Mouse (Mus musculus) layer of hippocampus, postnatal 14 days (tissue): ENCODE data around the gene 2310057N15Rik. TPM values are rescaled to one million over a fixed set of nuclear protein-coding genes. Genes with fewer than 3 reads are reported as not detected.
A peak's percentile ranks its signal among the peaks of the same experiment; 100 is the strongest.
"Not testable (repeated sequence)": the region's sequence is repeated elsewhere in the genome, so short reads cannot be mapped to it uniquely, and the experiment has no call there.

Experiments
- DNase-seq, 2 experiments: peaks; one replicate each; pipeline ENCODE4 v3.0.0; 2021 to 2022; ENCODE audit warnings: low spot score in 2 of 2, mixed read lengths in 1 of 2
- long read RNA-seq, 2 experiments: library from polyadenylated mRNA; stranded (forward); transcript quantifications; one replicate each; pipeline ENCODE4 v2.0.0; 2021
- total RNA-seq, 2 experiments: library from RNA; stranded (reverse); gene quantifications; 2 replicates each; pipeline ENCODE4 v1.2.3; 2021

The 2310057N15Rik gene
- not detected for total RNA-seq
- long read RNA-seq, experiment 1: 0 reads
- long read RNA-seq, experiment 2: 0 reads

DNA sequence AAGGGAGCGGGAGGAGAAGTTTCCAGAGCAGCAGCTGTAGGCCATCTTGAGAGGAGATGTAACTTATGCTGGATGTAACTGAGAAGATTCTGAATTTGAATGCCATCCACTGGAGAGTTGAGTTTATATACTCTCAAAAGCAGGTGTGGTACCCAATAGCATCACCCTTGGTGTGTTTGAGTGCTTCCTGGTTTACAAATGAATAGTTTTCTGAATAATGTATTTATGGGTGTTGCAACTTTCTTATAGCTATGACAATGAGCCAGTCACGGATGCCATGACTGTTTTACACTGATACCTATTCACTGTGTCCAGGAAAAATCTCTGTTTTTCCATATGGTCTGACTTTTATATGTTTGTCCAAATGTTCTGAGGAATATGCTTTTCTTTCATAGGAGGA lies at the start of gene 2310057N15Rik:
Gene 2310057N15Rik (minus strand): TSS at position 101 of the 400 bp plus-strand sequence.
- no peak for DNase-seq

DNA sequence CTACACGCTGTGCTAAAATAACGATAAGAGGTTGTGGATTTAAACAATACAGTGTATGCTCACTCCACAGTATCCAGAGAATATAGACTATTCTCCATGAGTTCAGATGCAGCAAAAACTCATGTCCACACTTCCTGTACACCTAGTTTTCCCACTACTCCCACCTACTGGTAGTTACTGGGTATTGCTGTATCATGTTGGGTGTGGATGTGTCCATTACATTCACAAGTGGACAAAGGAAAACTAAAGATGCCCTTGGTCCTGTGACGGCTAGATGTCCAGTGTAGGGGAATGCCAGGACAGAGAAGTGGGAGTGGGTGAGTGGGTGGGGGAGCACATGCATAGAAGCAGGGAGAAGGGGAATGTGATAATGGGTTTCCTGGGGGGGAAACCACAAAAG lies 49.7 kb upstream of the 2310057N15Rik start:
- peak in 1 of 2 experiments; percentile 23 for DNase-seq

DNA sequence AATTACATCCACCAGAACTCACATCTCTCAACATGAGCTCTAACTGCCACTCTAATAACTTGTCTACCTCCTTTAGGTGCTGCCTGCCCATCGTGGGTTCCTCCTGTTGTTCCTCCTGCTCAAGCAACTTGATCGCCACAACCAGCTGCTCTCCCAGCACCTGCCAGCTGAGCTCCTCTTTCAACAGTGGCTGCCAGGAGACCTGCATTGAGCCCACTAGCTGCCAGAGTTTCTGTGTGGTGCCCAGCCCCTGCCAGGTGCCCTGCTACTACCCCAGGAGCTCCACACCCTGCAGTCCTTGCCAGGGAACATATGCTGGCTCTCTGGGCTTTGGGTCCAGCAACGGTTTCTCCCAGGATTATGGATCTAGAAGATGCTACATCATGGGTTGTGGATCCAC lies 46.1 kb upstream of the 2310057N15Rik start, which contains the start of gene Krtap15:
Gene Krtap15 (plus strand): TSS at position 150 of the 400 bp plus-strand sequence.
- no peak for DNase-seq

DNA sequence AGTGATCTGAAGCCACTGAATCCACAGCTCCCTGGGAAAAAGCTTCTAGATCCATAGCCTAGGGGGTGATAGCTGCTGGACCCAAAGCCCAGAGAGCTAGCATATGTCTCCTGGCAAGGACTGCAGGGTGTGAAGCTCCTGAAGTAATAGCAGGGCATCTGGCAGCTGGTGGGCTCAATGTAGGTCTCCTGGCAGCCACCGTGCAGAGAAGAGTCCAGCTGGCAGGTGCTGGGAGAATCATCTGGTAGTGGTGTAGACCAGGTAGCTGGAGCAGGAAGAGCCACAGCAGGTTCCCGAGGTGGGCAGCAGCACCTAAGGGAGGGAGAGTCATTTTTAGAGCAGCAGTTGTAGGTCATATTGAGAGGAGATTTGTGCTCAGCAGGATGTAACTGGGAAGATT lies 37.8 kb upstream of the 2310057N15Rik start, which contains the start of gene Gm20741:
Gene Gm20741 (minus strand): TSS at position 394 of the 400 bp plus-strand sequence.
- no peak for DNase-seq

GRCm38 (mm10) chr16:88786786-88787185 lies 12.8 kb upstream of the 2310057N15Rik start:
- DNase-seq: no peak

GRCm38 (mm10) chr16:88777596-88777995 lies 3.6 kb upstream of the 2310057N15Rik start, which contains the start of gene Gm5965:
TSS of gene Gm5965 (plus strand) at chr16:88777896.
- DNase-seq: no peak

- DNase-seq: not testable (repeated sequence)
These were observed 15.5 kb downstream of the 2310057N15Rik start, which contains the start of gene 2310034C09Rik for GRCm38 (mm10) chr16:88758547-88758946. TSS of gene 2310034C09Rik (plus strand) at chr16:88758847.

DNA sequence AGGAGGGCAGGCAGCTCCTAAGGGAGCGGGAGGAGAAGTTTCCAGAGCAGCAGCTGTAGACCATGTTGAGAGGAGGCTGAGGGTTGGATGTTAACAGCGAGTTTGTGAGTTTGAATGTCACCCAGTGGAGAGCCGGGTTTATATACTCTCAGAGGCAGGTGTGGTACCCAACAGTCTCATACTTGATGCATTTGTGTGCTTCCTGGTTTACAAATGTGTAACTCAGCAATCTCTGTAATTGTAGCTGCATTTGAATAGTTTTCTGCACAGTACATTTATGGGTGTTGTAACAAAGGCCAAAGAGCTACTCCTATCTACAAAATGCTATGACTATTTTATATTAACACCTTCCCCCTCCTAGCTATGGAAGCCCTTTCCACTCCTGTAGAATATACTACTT lies 22.5 kb downstream of the 2310057N15Rik start, which contains the start of gene Krtap13:
Gene Krtap13 (minus strand): TSS at position 101 of the 400 bp plus-strand sequence.
- not testable (repeated sequence) for DNase-seq

DNA sequence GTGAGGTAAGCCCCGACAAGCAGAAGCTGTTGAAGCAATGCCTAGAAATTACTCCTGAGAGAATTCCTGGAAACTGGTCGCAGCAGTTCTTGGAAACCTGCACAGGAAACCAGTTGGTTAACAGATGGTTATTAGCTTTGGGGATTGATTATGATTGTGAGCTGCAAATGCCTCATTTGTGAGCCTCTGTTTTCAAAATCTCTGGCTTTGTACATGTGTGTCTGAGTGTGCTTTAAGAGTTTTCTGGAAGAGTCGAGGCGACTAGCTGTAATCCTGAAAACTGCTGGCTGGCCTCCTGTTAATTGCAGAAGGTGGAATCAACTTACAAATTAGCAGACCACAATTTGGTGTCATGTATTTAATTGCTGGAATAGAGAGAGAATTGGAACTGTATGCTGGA lies 26.1 kb downstream of the 2310057N15Rik start:
- peak; percentile 24 to 76 for DNase-seq

DNA sequence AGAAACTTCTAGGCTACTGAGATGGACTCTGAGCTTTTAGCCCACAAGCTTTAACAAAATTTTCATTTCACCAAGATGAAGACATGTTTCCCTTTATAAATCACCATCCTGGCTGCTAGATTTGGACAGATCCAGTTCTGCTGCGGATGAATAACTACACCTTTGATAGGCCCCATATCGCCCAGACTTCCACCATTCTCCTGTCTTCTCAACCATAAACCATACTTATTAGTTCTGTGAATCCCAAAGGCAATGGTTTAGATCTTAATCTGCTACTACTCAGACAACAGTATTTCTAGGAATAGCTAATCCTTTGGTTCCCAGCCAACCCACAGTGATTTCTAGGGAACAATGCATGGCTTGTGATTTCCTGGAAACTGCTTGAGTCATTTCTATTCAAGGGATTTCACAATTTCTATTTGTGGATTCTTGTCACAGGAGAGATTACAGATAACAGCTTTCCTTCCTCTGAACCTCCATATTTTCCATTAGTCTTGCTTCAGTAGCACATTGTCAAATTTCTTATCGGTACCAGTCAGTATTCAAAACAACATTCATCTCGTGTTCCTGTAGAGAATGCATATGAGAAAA lies 29.2 kb downstream of the 2310057N15Rik start:
- no peak for DNase-seq

DNA sequence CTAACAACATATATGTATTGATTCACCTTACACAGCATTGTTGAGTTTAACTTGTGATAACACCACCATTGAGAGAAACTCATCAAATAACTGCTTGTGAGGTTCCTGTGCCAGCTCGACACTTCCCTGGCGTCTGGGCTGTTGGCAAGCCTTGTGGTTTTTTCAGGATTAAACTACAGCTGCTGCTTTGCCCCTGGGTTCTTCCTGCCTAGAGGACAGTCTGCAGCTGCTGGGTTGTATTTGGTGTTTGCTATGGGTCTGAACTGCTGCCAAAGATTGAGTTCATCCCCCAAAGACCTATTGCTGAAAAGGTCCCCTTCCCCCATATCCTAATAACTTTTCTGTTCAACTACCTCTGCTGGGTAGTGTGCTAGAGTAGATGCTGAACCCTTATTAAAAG lies 38.6 kb downstream of the 2310057N15Rik start:
- no peak for DNase-seq

DNA sequence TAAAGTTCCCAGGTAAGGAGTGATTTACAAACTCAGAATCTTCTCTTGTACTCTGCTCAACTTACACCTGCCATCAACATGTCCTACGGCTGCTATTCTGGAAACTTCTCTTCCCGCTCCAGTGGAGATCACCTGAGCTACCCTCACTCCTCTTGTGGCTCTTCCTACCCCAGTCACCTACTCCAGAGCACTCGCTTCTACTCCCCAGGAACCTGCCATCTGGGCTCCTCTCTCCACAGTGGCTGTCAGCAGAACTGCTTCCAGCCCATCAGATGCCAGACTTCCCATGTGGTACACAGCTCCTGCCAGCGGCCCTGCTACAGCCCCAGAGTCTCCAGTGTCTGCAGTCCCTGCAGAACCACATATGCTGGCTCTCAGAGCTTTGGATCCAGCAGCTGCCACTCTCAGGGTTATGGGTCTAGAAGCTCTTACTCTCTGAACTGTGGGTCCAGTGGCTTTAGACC lies 45.2 kb downstream of the 2310057N15Rik start, which contains the start of gene Krtap13-1:
Gene Krtap13-1 (plus strand): TSS at position 51 of the 464 bp plus-strand sequence.
- DNase-seq: peak; percentile 34 to 61

Other genes starting within 250 kb of the 2310057N15Rik start
- not detected for gene Cldn8, start 211.0 kb downstream of the 2310057N15Rik start, total RNA-seq
- not detected for gene Krtap24-1, start 161.9 kb downstream of the 2310057N15Rik start, total RNA-seq
- not detected for gene 2310079G19Rik, start 146.5 kb downstream of the 2310057N15Rik start, total RNA-seq
- not detected for gene Krtap26-1, start 126.4 kb downstream of the 2310057N15Rik start, total RNA-seq
- gene Krtap27-1, start 102.5 kb downstream of the 2310057N15Rik start, total RNA-seq: not detected
- not detected for gene 2310061N02Rik, start 66.2 kb downstream of the 2310057N15Rik start, total RNA-seq
- not detected for gene Krtap13-1, start 45.3 kb downstream of the 2310057N15Rik start, total RNA-seq
- not detected for gene Krtap13, start 22.6 kb downstream of the 2310057N15Rik start, total RNA-seq
- gene 2310034C09Rik, start 15.4 kb downstream of the 2310057N15Rik start, total RNA-seq: not detected
- not detected for gene Gm5965, start 3.7 kb upstream of the 2310057N15Rik start, total RNA-seq
- gene Gm20741, start 38.0 kb upstream of the 2310057N15Rik start, total RNA-seq: not detected
- not detected for gene Krtap15, start 46.0 kb upstream of the 2310057N15Rik start, total RNA-seq
- not detected for gene Krtap14, start 51.9 kb upstream of the 2310057N15Rik start, total RNA-seq
- gene Krtap19-1, start 95.2 kb upstream of the 2310057N15Rik start, total RNA-seq: not detected
- gene Krtap19-2, start 100.1 kb upstream of the 2310057N15Rik start, total RNA-seq: not detected
- gene Krtap19-3, start 103.8 kb upstream of the 2310057N15Rik start, total RNA-seq: not detected
- gene Krtap19-4, start 110.9 kb upstream of the 2310057N15Rik start, total RNA-seq: not detected
- gene Krtap19-5, start 122.3 kb upstream of the 2310057N15Rik start, total RNA-seq: not detected
- not detected for gene Krtap19-9b, start 158.1 kb upstream of the 2310057N15Rik start, total RNA-seq
- gene Krtap16-3, start 188.7 kb upstream of the 2310057N15Rik start, total RNA-seq: not detected
- gene Krtap22-2, start 236.6 kb upstream of the 2310057N15Rik start, total RNA-seq: not detected
- not detected for gene Gm10229, start 241.1 kb upstream of the 2310057N15Rik start, total RNA-seq